Mouse (Mus musculus) CD4-positive, CD25-positive, alpha-beta regulatory T cell, adult 2 months (primary cell): ENCODE results near the gene Plekha6.

Experiments used
- DNase-seq: peaks from one replicate; pipeline ENCODE4 v3.0.0-alpha.2; 2012; ENCODE audit warnings: low read depth, low spot score

Plekha6 gene

GRCm38 (mm10) chr1:133213901-133214300 is 49.9 kb downstream of the Plekha6 start:
- no peak for DNase-seq

DNA sequence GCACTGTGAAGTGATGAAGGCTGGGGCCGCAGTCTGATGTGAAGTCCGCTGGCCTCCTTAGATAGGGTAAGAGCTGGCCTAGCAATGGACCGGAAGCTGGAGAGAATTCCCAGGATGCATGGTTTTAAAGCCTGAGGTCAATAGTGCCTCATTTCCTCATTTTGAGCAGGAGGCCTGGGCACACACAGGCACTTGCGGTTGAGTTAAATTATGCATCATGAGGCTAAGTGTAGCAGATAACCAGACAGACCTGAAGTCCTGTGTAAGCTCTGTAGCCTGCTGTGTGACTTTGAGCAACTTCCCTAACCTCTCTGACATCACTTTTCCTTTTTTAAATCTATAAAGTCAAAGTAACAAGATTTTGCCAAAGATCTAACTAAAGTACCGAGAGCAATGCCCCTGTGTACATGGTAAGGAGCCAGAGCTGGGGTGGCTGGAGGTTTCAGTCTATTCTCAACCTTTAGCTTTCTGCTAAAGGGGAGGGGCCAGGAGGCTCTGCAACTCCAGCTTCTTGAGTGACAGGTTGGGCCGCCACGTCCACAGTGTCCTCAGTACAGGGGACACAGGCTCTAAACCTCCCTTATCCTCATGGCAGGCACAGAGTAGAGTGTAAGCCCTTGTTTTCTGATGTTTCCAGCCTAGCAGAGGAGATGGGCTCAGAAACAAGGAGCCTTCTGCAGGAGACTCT is 50.8 kb downstream of the Plekha6 start:
- DNase-seq = no peak

- no peak for DNase-seq
Observed at GRCm38 (mm10) chr1:133215360-133215700, 51.3 kb downstream of the Plekha6 start.

DNA sequence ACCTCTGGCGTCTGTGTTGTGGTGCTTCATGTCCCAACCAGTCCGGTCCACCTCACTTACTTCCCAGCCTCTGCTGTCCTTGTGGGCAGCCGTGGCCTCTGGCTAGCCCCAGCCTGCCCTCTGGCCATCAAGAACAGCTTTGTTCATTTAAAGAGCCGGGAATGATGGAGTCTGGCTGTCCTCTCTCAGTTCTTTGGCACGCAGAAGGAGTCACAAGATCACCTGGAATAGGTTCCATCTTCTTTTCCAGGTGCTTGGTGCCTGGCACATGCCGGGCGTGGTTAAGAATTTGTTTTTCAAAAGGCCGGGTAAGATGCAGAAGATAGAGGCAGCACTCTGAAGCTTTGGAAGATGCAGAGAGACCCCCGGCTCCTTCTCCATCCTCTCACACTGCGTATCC is 51.7 kb downstream of the Plekha6 start:
- no peak for DNase-seq

- no peak for DNase-seq
Observed at GRCm38 (mm10) chr1:133217031-133217430, 53.0 kb downstream of the Plekha6 start.

- DNase-seq = no peak
Observed at GRCm38 (mm10) chr1:133219106-133219505, 55.1 kb downstream of the Plekha6 start.

GRCm38 (mm10) chr1:133221459-133221858 is 57.4 kb downstream of the Plekha6 start:
- no peak for DNase-seq

DNA sequence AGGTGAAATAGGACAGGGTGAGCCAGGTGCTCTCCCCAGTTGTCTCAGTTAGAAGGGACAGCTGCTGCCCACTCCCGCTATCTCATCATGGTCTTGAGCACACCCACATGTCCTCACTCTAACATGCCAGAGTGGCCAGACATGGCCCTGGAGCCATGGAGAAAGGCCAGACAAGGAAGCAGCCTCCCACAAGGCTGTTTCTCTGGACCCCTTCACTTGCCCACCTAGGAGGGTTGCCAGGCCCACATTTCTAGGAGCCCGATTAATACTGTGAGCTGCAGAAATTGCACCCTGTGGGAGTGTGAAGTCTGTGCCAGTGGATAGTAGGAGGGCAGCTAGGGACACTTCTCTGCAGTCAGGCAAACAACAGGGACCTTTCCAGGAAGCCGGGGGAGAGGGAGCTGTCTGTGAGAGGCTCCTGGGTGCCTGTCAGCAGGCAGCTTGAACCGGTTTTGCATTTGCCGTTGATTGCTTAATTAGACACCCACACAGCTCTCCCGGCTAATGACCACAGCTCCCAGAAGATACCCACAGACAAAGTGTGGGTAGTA is 58.5 kb downstream of the Plekha6 start:
- no peak for DNase-seq

- no peak for DNase-seq
Observed at GRCm38 (mm10) chr1:133224674-133225073, 60.7 kb downstream of the Plekha6 start.

DNA sequence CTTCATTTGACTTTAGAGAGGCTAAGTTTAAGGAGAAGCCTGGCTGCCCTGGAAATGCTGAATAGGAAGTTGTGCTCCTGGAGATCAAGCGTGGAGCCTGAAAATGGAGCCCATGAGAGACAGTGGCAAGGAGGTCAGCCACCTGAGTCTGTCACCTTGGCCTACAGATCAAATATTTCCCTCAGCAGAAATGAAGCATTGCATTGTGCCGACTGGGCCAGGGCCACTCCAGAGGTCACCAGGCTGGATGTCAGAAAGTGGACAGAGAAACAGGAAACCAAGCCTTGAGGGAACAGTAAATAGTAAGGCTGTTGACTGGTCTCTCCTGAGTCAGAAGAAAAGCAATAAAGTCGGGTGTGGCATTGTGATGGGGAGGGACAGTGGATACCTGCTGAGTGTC is 61.1 kb downstream of the Plekha6 start:
- no peak for DNase-seq

- DNase-seq = no peak
Observed at GRCm38 (mm10) chr1:133225561-133225960, 61.6 kb downstream of the Plekha6 start.

GRCm38 (mm10) chr1:133225963-133226660 is 62.1 kb downstream of the Plekha6 start:
- DNase-seq = no peak

DNA sequence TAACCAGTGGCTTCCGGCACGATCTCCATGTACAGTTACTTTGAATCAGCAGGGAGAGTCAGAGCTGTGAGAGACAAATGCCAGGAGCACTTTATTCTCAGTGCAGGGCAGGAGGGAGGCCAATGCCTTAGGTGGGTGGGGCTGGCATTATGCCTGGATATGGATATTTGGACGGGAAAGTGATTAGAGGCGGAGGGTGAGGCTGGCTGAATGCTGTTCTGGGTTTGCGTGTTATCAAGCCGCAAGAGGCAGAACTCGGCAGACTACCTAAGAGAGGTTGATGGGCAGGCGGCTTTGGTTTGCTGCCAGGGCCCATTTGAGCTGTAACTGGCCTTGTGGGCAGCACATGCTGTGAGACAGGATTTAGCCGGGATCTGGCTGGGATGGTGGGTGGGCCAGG is 62.9 kb downstream of the Plekha6 start:
- DNase-seq = no peak

GRCm38 (mm10) chr1:133227378-133227777 is 63.4 kb downstream of the Plekha6 start:
- no peak for DNase-seq

GRCm38 (mm10) chr1:133228809-133229487 is 64.9 kb downstream of the Plekha6 start:
- no peak for DNase-seq

- DNase-seq = no peak
Observed at GRCm38 (mm10) chr1:133231523-133232193, 67.6 kb downstream of the Plekha6 start.

DNA sequence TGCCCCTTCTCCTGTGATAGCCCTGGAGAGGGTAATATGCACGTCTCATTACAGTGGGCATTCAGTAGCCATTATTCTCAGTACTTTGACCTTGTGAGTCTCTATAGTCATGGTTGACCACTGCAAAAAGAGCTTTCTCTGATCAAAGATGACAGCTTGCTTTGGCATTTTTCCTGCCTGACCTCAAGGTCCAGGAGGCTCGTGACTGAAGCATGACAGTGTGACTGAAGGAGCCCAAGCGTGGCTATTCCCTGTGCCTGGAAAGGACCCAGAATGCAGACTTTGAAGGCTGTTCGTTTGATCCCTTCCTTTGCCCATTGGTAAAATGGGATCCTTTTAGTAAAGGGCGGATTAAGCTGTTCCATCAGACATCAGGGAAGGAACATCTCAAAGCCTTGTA is 71.9 kb downstream of the Plekha6 start:
- no peak for DNase-seq

GRCm38 (mm10) chr1:133236693-133237440 is 72.9 kb downstream of the Plekha6 start:
- peak; percentile 37 for DNase-seq

GRCm38 (mm10) chr1:133237670-133238069 is 73.7 kb downstream of the Plekha6 start:
- peak; percentile 59 for DNase-seq

- no peak for DNase-seq
Observed at GRCm38 (mm10) chr1:133239121-133239812, 75.3 kb downstream of the Plekha6 start.

DNA sequence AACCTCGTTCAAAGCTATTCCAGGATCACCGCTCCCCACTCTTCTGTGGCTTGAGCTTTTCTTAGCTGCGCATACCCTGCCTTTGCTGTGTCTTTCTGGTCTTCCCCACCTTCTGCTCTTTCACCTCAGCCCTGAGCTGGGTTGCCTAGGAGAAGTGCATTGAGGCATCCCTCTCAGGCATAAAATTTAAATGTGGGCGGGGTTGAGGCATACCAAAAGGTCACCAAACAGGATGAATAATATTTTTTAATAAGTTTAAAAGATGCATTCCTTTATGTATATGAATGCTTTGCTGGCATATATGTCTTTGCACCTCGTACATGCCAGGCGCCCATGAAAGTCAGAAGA is 75.8 kb downstream of the Plekha6 start:
- DNase-seq = no peak
